Mouse (Mus musculus): ENCODE measurements around the gene Krt81. TPM values are rescaled to one million over a fixed set of nuclear protein-coding genes. Genes with fewer than 3 reads are reported as not detected.
A peak's percentile ranks its signal among the peaks of the same experiment; 100 is the strongest.

Krt81 gene
- polyA plus RNA-seq, 1 experiment from 2014 or later = not detected

DNA sequence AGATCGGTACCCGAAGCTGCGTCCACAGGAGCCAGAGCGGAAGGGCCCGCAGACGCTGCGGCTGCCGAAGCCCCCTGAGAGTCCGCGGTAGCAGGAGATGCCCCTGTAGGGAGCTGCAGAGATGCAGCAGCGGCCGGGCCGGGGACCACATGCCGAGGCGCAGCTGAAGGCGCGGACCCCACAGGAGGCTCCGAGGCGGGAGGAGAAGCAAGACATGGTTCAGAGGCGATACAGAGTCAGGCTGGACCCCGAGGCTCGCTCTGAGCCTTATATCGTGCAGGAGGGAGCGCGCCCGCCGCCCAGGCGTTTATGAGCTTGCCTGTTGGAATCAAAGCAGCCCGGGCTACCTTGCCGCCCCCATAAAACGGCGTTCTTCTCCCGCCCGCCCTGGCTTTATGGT, 25.0 kb downstream of the Krt81 start, which contains the start of gene Krt87:
Gene Krt87 (minus strand): TSS at position 250 of the 400 bp plus-strand sequence.
- H3K27ac ChIP-seq = no peak within 1 kb of the TSS
- peaks cover 73% of the 10 kb centered on the region for H3K27me3 ChIP-seq (ENCODE audit: low read depth, poor library complexity, severe bottlenecking)
- H3K36me3 ChIP-seq = no peaks in the 10 kb centered on the region
- peak; percentile 51 for DNase-seq (ENCODE audit: low spot score)
- no peaks in the 10 kb centered on the region for H3K9me3 ChIP-seq (replicated peaks)
- peak within 1 kb of the TSS; percentile 41 for H3K4me3 ChIP-seq
- peaks cover 7% of the 10 kb centered on the region for H3K4me1 ChIP-seq
- 2% methylated on average over 34 of the region's 34 CpGs for WGBS

DNA sequence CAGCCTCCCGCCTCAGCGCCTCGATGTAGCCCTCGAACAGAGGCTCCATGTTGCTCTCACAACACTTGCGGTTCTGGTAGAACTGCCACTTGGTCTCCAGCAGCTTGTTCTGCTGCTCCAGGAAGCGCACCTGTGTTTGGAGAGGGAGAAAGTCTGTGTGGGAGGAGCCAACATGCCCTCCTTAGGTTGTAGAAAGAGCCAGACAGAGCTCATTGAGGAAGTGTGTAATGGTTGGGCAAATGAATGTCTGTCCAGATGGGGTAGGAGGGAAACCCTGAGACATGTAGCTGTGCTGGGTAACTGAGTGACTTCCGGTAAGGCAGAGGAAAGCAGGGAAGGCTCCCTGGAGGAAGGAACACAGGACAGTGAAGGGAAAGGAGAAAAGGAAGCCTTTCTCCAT, 26.9 kb downstream of the Krt81 start:
- no peak for DNase-seq (ENCODE audit: low spot score)
- peaks cover 77% of the 10 kb centered on the region for H3K27me3 ChIP-seq (ENCODE audit: low read depth, poor library complexity, severe bottlenecking)
- H3K9me3 ChIP-seq (replicated peaks) = no peaks in the 10 kb centered on the region
- H3K4me1 ChIP-seq = peaks cover 7% of the 10 kb centered on the region
- no peaks in the 10 kb centered on the region for H3K36me3 ChIP-seq
- no peak overlapping the region for H3K4me3 ChIP-seq
- WGBS = 91% methylated on average over 7 of the region's 7 CpGs
- H3K27ac ChIP-seq = no peak overlapping the region

DNA sequence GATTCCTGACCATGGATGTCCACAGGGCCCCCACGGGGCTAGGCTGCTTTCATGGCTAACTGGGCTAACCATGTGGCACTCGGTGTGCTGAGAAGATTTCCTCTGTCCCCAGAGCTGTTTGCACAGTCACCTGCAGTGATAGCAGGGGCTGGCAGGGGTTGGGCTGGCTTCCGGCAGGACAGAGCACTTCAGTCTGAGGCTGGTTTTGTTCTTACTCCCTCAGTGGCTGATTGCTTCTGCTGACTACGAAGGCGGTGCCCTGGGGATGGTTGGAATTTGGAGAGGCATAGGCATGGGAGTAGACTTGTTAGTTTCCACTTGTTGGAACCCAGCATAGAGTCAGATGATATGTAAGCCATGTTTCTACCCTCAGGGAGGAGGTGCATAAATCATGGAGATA, 38.6 kb downstream of the Krt81 start:
- no peak overlapping the region for H3K4me3 ChIP-seq
- WGBS = 33% methylated on average over 5 of the region's 5 CpGs
- no peaks in the 10 kb centered on the region for H3K4me1 ChIP-seq
- no peak overlapping the region for H3K27ac ChIP-seq
- no peaks in the 10 kb centered on the region for H3K36me3 ChIP-seq
- DNase-seq (ENCODE audit: low spot score) = no peak
- H3K9me3 ChIP-seq (replicated peaks) = no peaks in the 10 kb centered on the region
- no peaks in the 10 kb centered on the region for H3K27me3 ChIP-seq (ENCODE audit: low read depth, poor library complexity, severe bottlenecking)

DNA sequence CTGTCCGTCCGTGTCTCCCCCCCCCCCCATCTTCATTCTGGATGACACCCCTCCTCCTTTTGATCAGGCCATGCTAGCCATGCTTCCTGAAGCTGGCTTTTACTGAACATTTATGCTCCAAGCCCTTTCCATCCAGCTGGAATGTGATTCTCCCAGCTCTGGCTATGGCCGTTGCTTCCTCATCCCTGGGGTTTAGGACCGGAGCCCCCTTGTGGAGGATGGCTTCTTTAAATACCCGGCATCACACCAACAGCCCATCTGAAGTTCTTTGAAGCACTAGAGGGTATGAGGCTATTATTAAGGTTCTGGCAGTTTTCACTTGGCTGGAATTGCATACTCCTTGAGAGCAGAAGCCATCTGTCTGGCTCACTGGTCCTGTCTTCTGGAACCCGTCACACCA, 42.6 kb downstream of the Krt81 start:
- no peak overlapping the region for H3K4me3 ChIP-seq
- H3K27ac ChIP-seq = no peak overlapping the region
- DNase-seq (ENCODE audit: low spot score) = no peak
- H3K9me3 ChIP-seq (replicated peaks) = no peaks in the 10 kb centered on the region
- no peaks in the 10 kb centered on the region for H3K4me1 ChIP-seq
- H3K27me3 ChIP-seq (ENCODE audit: low read depth, poor library complexity, severe bottlenecking) = 0 out of 2 replicates have a peak, but pooled peaks cover 3% of the 10 kb centered on the region
- H3K36me3 ChIP-seq = no peaks in the 10 kb centered on the region
- 57% methylated on average over 6 of the region's 6 CpGs for WGBS

DNA sequence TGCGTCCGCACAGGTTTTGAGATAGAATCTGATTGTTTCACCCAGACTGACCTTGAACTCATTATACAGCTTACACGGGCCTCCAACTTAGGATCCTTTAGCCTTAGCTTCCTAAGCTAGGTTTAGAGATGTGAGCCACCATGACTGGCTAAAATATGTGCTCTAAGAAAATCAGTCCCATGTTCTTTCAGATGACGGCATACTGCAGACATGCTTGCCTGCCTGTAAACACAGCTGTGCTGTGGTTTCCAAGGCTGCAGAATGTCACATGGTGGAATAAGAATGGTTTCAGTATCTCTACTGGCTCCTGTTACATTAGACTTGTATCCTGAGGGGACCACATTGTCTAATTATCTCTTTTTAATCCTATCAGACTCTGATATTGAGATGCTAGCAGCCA, 44.6 kb downstream of the Krt81 start:
- H3K27me3 ChIP-seq (ENCODE audit: low read depth, poor library complexity, severe bottlenecking) = peaks cover 19% of the 10 kb centered on the region
- WGBS = 95% methylated on average over 4 of the region's 4 CpGs
- no peak for DNase-seq (ENCODE audit: low spot score)
- peaks cover 17% of the 10 kb centered on the region for H3K4me1 ChIP-seq
- H3K9me3 ChIP-seq (replicated peaks) = no peaks in the 10 kb centered on the region
- no peaks in the 10 kb centered on the region for H3K36me3 ChIP-seq
- no peak overlapping the region for H3K4me3 ChIP-seq
- H3K27ac ChIP-seq = no peak overlapping the region

DNA sequence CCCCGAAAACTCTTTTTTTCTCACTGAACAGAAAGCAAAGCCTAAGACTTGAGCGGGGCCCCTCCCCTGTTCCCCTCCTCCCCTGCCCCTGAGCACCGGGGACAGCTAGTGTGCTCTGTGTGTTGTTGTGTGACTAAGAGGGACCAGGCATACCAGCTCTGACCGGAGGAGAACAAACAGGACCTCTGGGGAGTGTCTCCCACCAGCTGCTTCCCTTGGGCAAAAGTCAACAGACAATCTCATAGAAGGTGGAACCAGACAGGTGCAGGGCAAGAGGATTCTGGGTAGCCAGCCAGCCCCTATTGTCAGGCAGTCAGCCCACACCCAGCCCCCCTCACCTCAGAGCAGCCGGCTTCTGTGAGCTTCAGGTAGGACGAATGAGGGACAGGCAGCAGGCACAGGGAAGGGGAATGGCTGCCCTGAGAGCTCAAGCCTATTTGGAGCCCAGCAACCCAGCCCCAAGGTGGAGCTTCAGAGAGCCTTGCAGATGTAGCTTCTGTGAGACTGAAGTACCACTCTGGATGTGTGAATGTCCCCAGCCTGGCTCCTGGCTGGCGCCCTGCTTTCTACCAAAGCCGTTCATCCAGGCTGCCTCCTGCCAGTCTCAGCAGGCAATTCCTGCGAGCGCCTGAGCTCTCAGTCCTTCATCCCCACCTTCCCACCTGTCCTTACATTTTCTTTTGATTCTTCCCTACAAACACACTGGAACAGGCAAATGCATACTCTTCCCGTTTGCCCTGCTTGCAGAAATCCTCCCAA, 48.6 kb downstream of the Krt81 start:
- no peak for DNase-seq (ENCODE audit: low spot score)
- WGBS = 36% methylated on average over 11 of the region's 11 CpGs
- Histone ChIP-seq H3K4me1 (peaks cover 45% of the 10 kb centered on the region), H3K4me3 (no peak overlapping the region), H3K9me3 (replicated peaks) (no peaks in the 10 kb centered on the region), H3K27me3 (ENCODE audit: low read depth, poor library complexity, severe bottlenecking) (peaks cover 54% of the 10 kb centered on the region), H3K27ac (0 out of 2 replicates have a peak overlapping the region, but pooled peaks have one; percentile 4), H3K36me3 (no peaks in the 10 kb centered on the region)

DNA sequence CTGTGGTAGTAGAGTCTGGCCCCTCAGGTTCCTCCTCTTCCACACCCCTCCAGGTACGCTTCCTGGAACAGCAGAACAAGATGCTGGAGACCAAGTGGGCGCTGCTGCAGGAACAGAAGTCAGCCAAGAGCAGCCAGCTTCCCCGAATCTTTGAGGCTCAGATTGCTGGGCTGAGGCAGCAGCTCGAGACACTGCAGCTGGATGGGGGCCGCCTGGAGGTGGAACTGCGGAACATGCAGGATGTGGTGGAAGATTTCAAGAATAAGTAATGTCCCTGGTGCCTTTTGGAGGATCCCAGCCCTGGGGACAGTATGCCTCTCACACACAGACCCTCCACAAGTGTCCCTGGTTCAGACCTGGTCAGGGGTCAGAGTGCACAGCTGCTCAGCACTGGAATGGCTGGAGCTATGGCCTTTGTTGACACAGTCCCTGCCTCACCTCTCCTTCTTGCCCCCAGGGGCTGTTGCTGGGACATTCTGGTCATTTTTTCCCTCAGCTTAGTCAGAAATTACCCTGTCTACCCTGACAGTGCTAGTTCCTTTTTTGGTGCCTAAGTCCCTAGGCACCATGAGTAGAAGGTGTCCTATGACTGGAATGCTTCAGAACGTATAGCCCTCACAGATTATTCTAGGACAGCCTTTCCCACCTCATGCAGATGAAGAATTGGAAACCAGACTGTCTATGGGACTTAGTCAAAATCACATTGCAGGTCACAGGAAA, 49.5 kb downstream of the Krt81 start:
- Histone ChIP-seq H3K4me3 (no peak overlapping the region), H3K4me1 (peaks cover 45% of the 10 kb centered on the region), H3K27ac (no peak overlapping the region), H3K36me3 (no peaks in the 10 kb centered on the region), H3K9me3 (replicated peaks) (no peaks in the 10 kb centered on the region), H3K27me3 (ENCODE audit: low read depth, poor library complexity, severe bottlenecking) (peaks cover 54% of the 10 kb centered on the region)
- no peak for DNase-seq (ENCODE audit: low spot score)
- 48% methylated on average over 7 of the region's 7 CpGs for WGBS

DNA sequence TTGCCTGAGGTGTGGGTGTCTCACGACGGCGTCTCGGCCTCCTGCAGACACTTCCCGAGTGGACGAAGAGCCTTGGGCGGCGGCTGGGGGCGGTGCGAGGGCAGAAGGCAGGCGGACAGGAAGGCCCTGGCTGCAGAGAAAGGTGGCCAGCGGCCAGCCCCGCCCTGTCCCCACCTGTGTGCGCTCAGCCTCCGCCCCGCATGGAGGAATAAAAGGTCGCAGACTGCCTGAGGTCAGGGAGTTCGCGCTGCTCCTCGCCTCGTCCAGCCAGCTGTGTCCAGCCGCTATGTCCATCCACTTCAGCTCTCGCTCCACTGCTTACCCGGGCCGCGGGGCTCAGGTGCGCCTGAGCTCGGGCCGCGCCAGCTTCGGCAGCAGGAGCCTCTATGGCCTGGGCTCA, 51.4 kb downstream of the Krt81 start:
- H3K4me3 ChIP-seq = peak overlapping the region; percentile 7; the same call in 1 of the 2 replicates
- peaks cover 54% of the 10 kb centered on the region for H3K27me3 ChIP-seq (ENCODE audit: low read depth, poor library complexity, severe bottlenecking)
- no peaks in the 10 kb centered on the region for H3K9me3 ChIP-seq (replicated peaks)
- H3K4me1 ChIP-seq = peaks cover 45% of the 10 kb centered on the region
- WGBS = 25% methylated on average over 31 of the region's 31 CpGs
- H3K27ac ChIP-seq = peak overlapping the region; percentile 54
- DNase-seq (ENCODE audit: low spot score) = no peak
- H3K36me3 ChIP-seq = no peaks in the 10 kb centered on the region

DNA sequence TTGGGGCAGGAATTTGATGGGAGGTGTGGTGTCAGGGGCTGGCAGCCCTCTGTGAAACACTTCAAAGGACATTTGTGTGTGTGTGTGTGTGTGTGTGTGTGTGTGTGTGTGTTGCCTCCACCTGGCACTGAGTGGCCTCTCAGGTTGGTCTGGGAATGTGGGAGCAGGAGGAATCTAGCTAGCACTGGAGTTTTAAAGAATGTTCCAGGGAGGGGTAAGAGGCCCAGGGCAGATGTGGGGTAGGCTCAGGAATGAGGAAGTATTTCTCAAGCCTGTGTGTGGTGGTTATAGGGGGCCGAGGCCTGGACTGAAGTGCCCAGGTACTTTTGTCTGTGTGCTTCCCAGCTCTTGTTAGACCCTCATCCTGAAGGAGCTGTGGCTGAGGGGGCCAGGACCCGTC, 52.8 kb downstream of the Krt81 start, which contains the start of gene Krt7:
Gene Krt7 (plus strand): TSS at position 269 of the 400 bp plus-strand sequence.
- H3K9me3 ChIP-seq (replicated peaks) = no peaks in the 10 kb centered on the region
- H3K27ac ChIP-seq = no peak within 1 kb of the TSS
- 43% methylated on average over 2 of the region's 2 CpGs for WGBS
- H3K4me1 ChIP-seq = peaks cover 45% of the 10 kb centered on the region
- 0 out of 2 replicates have a peak within 1 kb of the TSS, but pooled peaks have one; percentile 7 for H3K4me3 ChIP-seq
- DNase-seq (ENCODE audit: low spot score) = no peak
- H3K27me3 ChIP-seq (ENCODE audit: low read depth, poor library complexity, severe bottlenecking) = peaks cover 51% of the 10 kb centered on the region
- no peaks in the 10 kb centered on the region for H3K36me3 ChIP-seq

Other genes with a start within 250 kb of the Krt81 start
- 5.4 and 6.9 TPM in 2 replicates for gene Grasp, start 239.6 kb downstream of the Krt81 start, polyA plus RNA-seq (2016; fragmentation: Nextera tagmentation; extraction: Ambion mirVana)
- 4.1 and 7.1 TPM in 2 replicates for gene Nr4a1, start 209.5 kb downstream of the Krt81 start, polyA plus RNA-seq (2016; fragmentation: Nextera tagmentation; extraction: Ambion mirVana)
- 92.3 and 97.5 TPM in 2 replicates for gene Atg101, start 179.5 kb downstream of the Krt81 start, polyA plus RNA-seq (2016; fragmentation: Nextera tagmentation; extraction: Ambion mirVana)
- gene 6030408B16Rik, start 170.5 kb downstream of the Krt81 start, polyA plus RNA-seq (2016; fragmentation: Nextera tagmentation; extraction: Ambion mirVana) = 1.8 and 4.1 TPM in 2 replicates
- 0.09 and 0.23 TPM in 2 replicates for gene Krt80, start 93.6 kb downstream of the Krt81 start, polyA plus RNA-seq (2016; fragmentation: Nextera tagmentation; extraction: Ambion mirVana)
- gene Krt7, start 52.7 kb downstream of the Krt81 start, polyA plus RNA-seq (2016; fragmentation: Nextera tagmentation; extraction: Ambion mirVana) = 14.2 and 16.9 TPM in 2 replicates
- gene Krt87, start 24.9 kb downstream of the Krt81 start, polyA plus RNA-seq (2016; fragmentation: Nextera tagmentation; extraction: Ambion mirVana) = not detected in 2 replicates
- gene Krt88, start 16.0 kb downstream of the Krt81 start, polyA plus RNA-seq (2016; fragmentation: Nextera tagmentation; extraction: Ambion mirVana) = not detected in 2 replicates
- gene Krt86, start 9.7 kb upstream of the Krt81 start, polyA plus RNA-seq (2016; fragmentation: Nextera tagmentation; extraction: Ambion mirVana) = not detected in 2 replicates
- gene Krt83, start 27.8 kb upstream of the Krt81 start, polyA plus RNA-seq (2016; fragmentation: Nextera tagmentation; extraction: Ambion mirVana) = not detected in 2 replicates
- gene Gm49425, start 53.5 kb upstream of the Krt81 start, polyA plus RNA-seq (2016; fragmentation: Nextera tagmentation; extraction: Ambion mirVana) = not detected in 2 replicates
- gene Krt84, start 69.1 kb upstream of the Krt81 start, polyA plus RNA-seq (2016; fragmentation: Nextera tagmentation; extraction: Ambion mirVana) = not detected in 2 replicates
- gene Krt82, start 86.9 kb upstream of the Krt81 start, polyA plus RNA-seq (2016; fragmentation: Nextera tagmentation; extraction: Ambion mirVana) = not detected in 2 replicates
- 0.08 and 0.31 TPM in 2 replicates for gene Krt90, start 99.2 kb upstream of the Krt81 start, polyA plus RNA-seq (2016; fragmentation: Nextera tagmentation; extraction: Ambion mirVana)
- 0.04 and 0.10 TPM in 2 replicates for gene Krt75, start 110.2 kb upstream of the Krt81 start, polyA plus RNA-seq (2016; fragmentation: Nextera tagmentation; extraction: Ambion mirVana)
- gene Gm5414, start 164.4 kb upstream of the Krt81 start, polyA plus RNA-seq (2016; fragmentation: Nextera tagmentation; extraction: Ambion mirVana) = not detected in 2 replicates
- gene Gm5478, start 183.6 kb upstream of the Krt81 start, polyA plus RNA-seq (2016; fragmentation: Nextera tagmentation; extraction: Ambion mirVana) = not detected in 2 replicates
- gene Krt6b, start 216.5 kb upstream of the Krt81 start, polyA plus RNA-seq (2016; fragmentation: Nextera tagmentation; extraction: Ambion mirVana) = not detected in 2 replicates
- gene Krt6a, start 230.6 kb upstream of the Krt81 start, polyA plus RNA-seq (2016; fragmentation: Nextera tagmentation; extraction: Ambion mirVana) = 0.13 TPM in 1 of 2 replicates, not detected in the other
- 19.1 and 40.4 TPM in 2 replicates for gene Krt5, start 249.1 kb upstream of the Krt81 start, polyA plus RNA-seq (2016; fragmentation: Nextera tagmentation; extraction: Ambion mirVana)